Mouse (Mus musculus) forebrain, postnatal 0 days (tissue): Measurements from ENCODE around the gene Slx4ip. TPM values are rescaled to one million over a fixed set of nuclear protein-coding genes. Genes with fewer than 3 reads are reported as not detected.
"Not testable (repeated sequence)": the region's sequence is repeated elsewhere in the genome, so short reads cannot be mapped to it uniquely, and the experiment has no call there.

Experiments
- ATAC-seq: fragments of 200-750 bp; cut with Nextera tagmentation; 2 replicates; pipeline ENCODE4 v1.8.0; 2017; ENCODE audit warnings: mild to moderate bottlenecking, moderate library complexity
- DNase-seq: peaks from one replicate; pipeline ENCODE4 v3.0.0-alpha.2; 2015
- H3K27ac ChIP-seq: fragments of 300-500 bp; sonication (generic); 2 replicates; pipeline ENCODE4 v1.5.1; 2014; ENCODE audit warnings: low read depth, mild to moderate bottlenecking, antibody characterized with exemption, low read length, moderate library complexity, mixed read lengths
- H3K27me3 ChIP-seq: fragments of 300-500 bp; sonication (generic); 2 replicates; pipeline ENCODE4 v1.6.1; 2014; ENCODE audit warnings: mild to moderate bottlenecking, low read length, mixed read lengths; ENCODE audit not compliant: insufficient read depth
- H3K36me3 ChIP-seq: fragments of 300-500 bp; sonication (generic); 2 replicates; pipeline ENCODE4 v1.6.1; 2014; ENCODE audit warnings: mild to moderate bottlenecking, moderate library complexity; ENCODE audit not compliant: insufficient read depth
- H3K4me1 ChIP-seq: fragments of 300-500 bp; sonication (generic); 2 replicates; pipeline ENCODE4 v1.6.1; 2014; ENCODE audit warnings: antibody characterized with exemption; ENCODE audit not compliant: insufficient read depth
- H3K4me2 ChIP-seq: fragments of 300-500 bp; sonication (generic); 2 replicates; pipeline ENCODE4 v1.6.1; 2014; ENCODE audit warnings: low read depth, mild to moderate bottlenecking, moderate library complexity
- H3K4me3 ChIP-seq: fragments of 300-500 bp; sonication (generic); 2 replicates; pipeline ENCODE4 v1.5.1; 2014; ENCODE audit warnings: low read depth, low read length, mixed read lengths
- H3K9ac ChIP-seq: fragments of 300-500 bp; sonication (generic); 2 replicates; pipeline ENCODE4 v1.6.1; 2014; ENCODE audit warnings: mild to moderate bottlenecking
- H3K9me3 ChIP-seq: fragments of 300-500 bp; sonication (generic); 2 replicates; pipeline ENCODE4 v1.6.1; 2016; ENCODE audit warnings: low read length
- CTCF ChIP-seq: sonication (generic); IDR thresholded peaks from 2 replicates; pipeline ENCODE4 v1.5.1; 2016; ENCODE audit warnings: antibody characterized with exemption, control low read depth, low read depth
- WGBS: fragments of 180-500 bp; shearing (Covaris S2); extraction: QIAGEN DNeasy Blood & Tissue Kit; methylation state at CpG from one replicate; pipeline ENCODE4 v1.1.7; 2014; 5-methylcytosine and 5-hydroxymethylcytosine counted together
- polyA plus RNA-seq: library from polyadenylated mRNA; unstranded; fragments of >200 nt; fragmentation: Nextera tagmentation; extraction: Ambion mirVana; gene quantifications from 2 replicates; pipeline ENCODE4 v1.2.1, GENCODE M21; 2015
- total RNA-seq: library from RNA; depleted of rRNA; stranded (reverse); fragments of >200 nt; gene quantifications from 2 replicates; pipeline ENCODE4 v1.2.3, GENCODE M21; 2014; rRNA removed

Gene Slx4ip
- total RNA-seq (8.5 and 13.6 TPM in 2 replicates), polyA plus RNA-seq (5.1 and 8.1 TPM in 2 replicates)

GRCm38 (mm10) chr2:136891068-136891950, at the start of gene Slx4ip, which contains the start of the genes AL731706.1 and Mkks:
Gene Slx4ip (plus strand): TSS chr2:136891218.
Gene AL731706.1 (minus strand): TSS chr2:136891389.
Gene Mkks (minus strand): TSS chr2:136891389.
- Histone ChIP-seq H3K36me3 (no peaks in the 10 kb centered on the region), H3K27me3 (no peaks in the 10 kb centered on the region), H3K9ac (peak within 1 kb of the TSS; percentile 71), H3K4me2 (peak within 1 kb of the TSS; percentile 48), H3K9me3 (no peaks in the 10 kb centered on the region), H3K4me1 (peaks cover 7% of the 10 kb centered on the region), H3K4me3 (peak within 1 kb of the TSS; percentile 77), H3K27ac (peak within 1 kb of the TSS; percentile 96)
- peak; percentile 46 for TF ChIP-seq CTCF
- ATAC-seq: peak; percentile 97
- DNase-seq: peak; percentile 100
- WGBS: 1% methylated on average over 49 of the region's 49 CpGs

GRCm38 (mm10) chr2:136850366-136850765, 40.7 kb upstream of the Slx4ip start:
- H3K36me3 ChIP-seq: no peaks in the 10 kb centered on the region
- H3K27ac ChIP-seq: no peak overlapping the region
- H3K4me2 ChIP-seq: no peak overlapping the region
- H3K4me1 ChIP-seq: no peaks in the 10 kb centered on the region
- no peak overlapping the region for H3K9ac ChIP-seq
- H3K27me3 ChIP-seq: no peaks in the 10 kb centered on the region
- no peaks in the 10 kb centered on the region for H3K9me3 ChIP-seq
- no peak for ATAC-seq
- 74% methylated on average over 3 of the region's 3 CpGs for WGBS
- no peak overlapping the region for H3K4me3 ChIP-seq
- TF ChIP-seq CTCF: no peak
- DNase-seq: no peak

- H3K27me3 ChIP-seq: no peaks in the 10 kb centered on the region
- no peaks in the 10 kb centered on the region for H3K36me3 ChIP-seq
- ATAC-seq: peak; percentile 45; the same call in 1 of the 2 replicates
- no peak overlapping the region for H3K4me3 ChIP-seq
- no peak overlapping the region for H3K9ac ChIP-seq
- 11% methylated on average over 5 of the region's 5 CpGs for WGBS
- no peak overlapping the region for H3K27ac ChIP-seq
- no peaks in the 10 kb centered on the region for H3K4me1 ChIP-seq
- H3K9me3 ChIP-seq: no peaks in the 10 kb centered on the region
- TF ChIP-seq CTCF: no peak
- no peak overlapping the region for H3K4me2 ChIP-seq
- peak; percentile 11 for DNase-seq
Observed at GRCm38 (mm10) chr2:136854543-136855388, 36.3 kb upstream of the Slx4ip start.

- Histone ChIP-seq H3K36me3 (peaks cover 26% of the 10 kb centered on the region), H3K4me1 (no peaks in the 10 kb centered on the region), H3K4me3 (no peak within 1 kb of the TSS), H3K27ac (no peak within 1 kb of the TSS), H3K9me3 (no peaks in the 10 kb centered on the region), H3K9ac (no peak within 1 kb of the TSS), H3K27me3 (no peaks in the 10 kb centered on the region), H3K4me2 (no peak within 1 kb of the TSS)
- DNase-seq: no peak
- no peak for ATAC-seq
- TF ChIP-seq CTCF: no peak
- WGBS: 96% methylated on average over 2 of the region's 2 CpGs
Observed at GRCm38 (mm10) chr2:136885579-136885978, 5.4 kb upstream of the Slx4ip start, which contains the start of gene AL731706.2. Gene AL731706.2 (minus strand): TSS chr2:136885679.

- 47% methylated on average over 4 of the region's 4 CpGs for WGBS
- no peak for ATAC-seq
Observed at GRCm38 (mm10) chr2:136886846-136887245, 4.2 kb upstream of the Slx4ip start.

GRCm38 (mm10) chr2:136890716-136891067, 326 bp upstream of the Slx4ip start:
- Histone ChIP-seq H3K27ac (peak overlapping the region; percentile 96), H3K4me3 (peak overlapping the region; percentile 77), H3K9ac (peak overlapping the region; percentile 71), H3K4me2 (peak overlapping the region; percentile 48)
- 10% methylated on average over 15 of the region's 15 CpGs for WGBS
- not testable (repeated sequence) for DNase-seq, H3K36me3 ChIP-seq, H3K4me1 ChIP-seq, H3K27me3 ChIP-seq, H3K9me3 ChIP-seq
- ATAC-seq: peak; percentile 42

More at GRCm38 (mm10) chr2:136886846-136887245, 4.2 kb upstream of the Slx4ip start:
- Histone ChIP-seq H3K4me1 (no peaks in the 10 kb centered on the region), H3K9me3 (no peaks in the 10 kb centered on the region), H3K9ac (no peak overlapping the region), H3K27ac (no peak overlapping the region), H3K27me3 (no peaks in the 10 kb centered on the region), H3K4me3 (no peak overlapping the region), H3K36me3 (peaks cover 18% of the 10 kb centered on the region), H3K4me2 (no peak overlapping the region)
- peak; percentile 64 for TF ChIP-seq CTCF
- peak; percentile 78 for DNase-seq
